Mouse (Mus musculus): ENCODE measurements around the gene Ldlrap1. TPM values are rescaled to one million over a fixed set of nuclear protein-coding genes. Genes with fewer than 3 reads are reported as not detected.

The Ldlrap1 gene
- total and polyA plus RNA-seq, 2 experiments from 2014 or later = 9.4 to 12.3 TPM

- H3K36me3 ChIP-seq (replicated peaks; ENCODE audit: control insufficient read depth, insufficient read depth, low read length) = no peaks in the 10 kb centered on the region
- TF ChIP-seq CTCF (IDR thresholded peaks at IDR 0.05; ENCODE audit: low read depth) = no peak
- no peak for TF ChIP-seq EP300 (IDR thresholded peaks at IDR 0.05; ENCODE audit: low read depth)
Observed at GRCm38 (mm10) chr4:134692388-134692787, 75.4 kb downstream of the Ldlrap1 start.

More at GRCm38 (mm10) chr4:134692388-134692787, 75.4 kb downstream of the Ldlrap1 start:
- no peak overlapping the region for H3K4me3 ChIP-seq (ENCODE audit: low read depth, low read length)
- H3K27ac ChIP-seq (ENCODE audit: low read depth) = no peak overlapping the region
- 93% methylated on average over 1 of the region's 1 CpGs for WGBS
- DNase-seq (ENCODE audit: low spot score) (no peak), ATAC-seq (ENCODE audit: insufficient read depth, low read depth) (no peak)
- H3K9ac ChIP-seq (replicated peaks; ENCODE audit: low read depth, low read length) = no peak overlapping the region
- H3K4me1 ChIP-seq (ENCODE audit: control insufficient read depth, insufficient read depth) = no peaks in the 10 kb centered on the region
- no peaks in the 10 kb centered on the region for H3K27me3 ChIP-seq (ENCODE audit: control insufficient read depth, insufficient read depth, low read length)
- H3K4me2 ChIP-seq (ENCODE audit: low read depth, low read length) = no peak overlapping the region
- no peaks in the 10 kb centered on the region for H3K9me3 ChIP-seq (replicated peaks; ENCODE audit: control insufficient read depth, low read length)

Other genes with a start within 250 kb of the Ldlrap1 start
- gene Mtfr1l, start 232.6 kb downstream of the Ldlrap1 start, total RNA-seq (2014; rRNA removed; ENCODE audit: low replicate concordance) = 145 and 159 TPM in 2 replicates
- 191 and 207 TPM in 2 replicates for gene Mtfr1l, start 232.6 kb downstream of the Ldlrap1 start, polyA plus RNA-seq (2015; fragmentation: Nextera tagmentation; extraction: Ambion mirVana)
- gene Selenon, start 215.9 kb downstream of the Ldlrap1 start, total RNA-seq (2014; rRNA removed; ENCODE audit: low replicate concordance) = 18.2 and 30.5 TPM in 2 replicates
- gene Selenon, start 215.9 kb downstream of the Ldlrap1 start, polyA plus RNA-seq (2015; fragmentation: Nextera tagmentation; extraction: Ambion mirVana) = 6.8 and 7.2 TPM in 2 replicates
- gene Man1c1, start 63.7 kb downstream of the Ldlrap1 start, total RNA-seq (2014; rRNA removed; ENCODE audit: low replicate concordance) = 14.8 and 21.2 TPM in 2 replicates
- gene Man1c1, start 63.7 kb downstream of the Ldlrap1 start, polyA plus RNA-seq (2015; fragmentation: Nextera tagmentation; extraction: Ambion mirVana) = 3.8 TPM in 2 replicates
- 23.5 and 32.1 TPM in 2 replicates for gene Maco1, start 85.3 kb upstream of the Ldlrap1 start, total RNA-seq (2014; rRNA removed; ENCODE audit: low replicate concordance)
- 21.7 and 21.8 TPM in 2 replicates for gene Maco1, start 85.3 kb upstream of the Ldlrap1 start, polyA plus RNA-seq (2015; fragmentation: Nextera tagmentation; extraction: Ambion mirVana)
- 5.3 and 7.7 TPM in 2 replicates for gene Rhd, start 96.5 kb upstream of the Ldlrap1 start, total RNA-seq (2014; rRNA removed; ENCODE audit: low replicate concordance)
- gene Rhd, start 96.5 kb upstream of the Ldlrap1 start, polyA plus RNA-seq (2015; fragmentation: Nextera tagmentation; extraction: Ambion mirVana) = 10.1 and 10.3 TPM in 2 replicates
- gene Tmem50a, start 147.0 kb upstream of the Ldlrap1 start, total RNA-seq (2014; rRNA removed; ENCODE audit: low replicate concordance) = 111 and 117 TPM in 2 replicates
- gene Tmem50a, start 147.0 kb upstream of the Ldlrap1 start, polyA plus RNA-seq (2015; fragmentation: Nextera tagmentation; extraction: Ambion mirVana) = 160 and 171 TPM in 2 replicates
- 80.5 and 85.8 TPM in 2 replicates for gene Rsrp1, start 155.6 kb upstream of the Ldlrap1 start, total RNA-seq (2014; rRNA removed; ENCODE audit: low replicate concordance)
- gene Rsrp1, start 155.6 kb upstream of the Ldlrap1 start, polyA plus RNA-seq (2015; fragmentation: Nextera tagmentation; extraction: Ambion mirVana) = 295 and 322 TPM in 2 replicates
- gene Syf2, start 162.9 kb upstream of the Ldlrap1 start, total RNA-seq (2014; rRNA removed; ENCODE audit: low replicate concordance) = 19.5 and 31.1 TPM in 2 replicates
- gene Syf2, start 162.9 kb upstream of the Ldlrap1 start, polyA plus RNA-seq (2015; fragmentation: Nextera tagmentation; extraction: Ambion mirVana) = 66.8 and 73.3 TPM in 2 replicates

Measured in heart, postnatal 0 days (tissue).